Mouse (Mus musculus) liver, embryonic 11.5 days (tissue): ENCODE data around the gene Susd4. TPM values are rescaled to one million over a fixed set of nuclear protein-coding genes. Genes with fewer than 3 reads are reported as not detected.

Experiments
- ATAC-seq: fragments of 200-750 bp; cut with Nextera tagmentation; replicated peaks from 2 replicates; pipeline ENCODE4 v1.8.0; 2017; ENCODE audit warnings: moderate number of reproducible peaks, mild to moderate bottlenecking, moderate TSS enrichment, moderate library complexity; ENCODE audit not compliant: low FRiP score
- DNase-seq: peaks from one replicate; pipeline ENCODE4 v3.0.0-alpha.2; 2017; ENCODE audit warnings: low spot score
- H3K27ac ChIP-seq: fragments of 300-500 bp; sonication (generic); 2 replicates; pipeline ENCODE4 v1.5.1; 2014; ENCODE audit warnings: mild to moderate bottlenecking, low read depth, low read length, control low read depth
- H3K27me3 ChIP-seq: fragments of 300-500 bp; sonication (generic); replicated peaks from 2 replicates; pipeline ENCODE4 v1.6.1; 2014; ENCODE audit warnings: low read length, mixed read lengths; ENCODE audit not compliant: control insufficient read depth, insufficient read depth
- H3K36me3 ChIP-seq: fragments of 300-500 bp; sonication (generic); 2 replicates; pipeline ENCODE4 v1.6.1; 2014; ENCODE audit warnings: mild to moderate bottlenecking, low read length, moderate library complexity, mixed read lengths; ENCODE audit not compliant: control insufficient read depth, insufficient read depth
- H3K4me1 ChIP-seq: fragments of 300-500 bp; sonication (generic); replicated peaks from 2 replicates; pipeline ENCODE4 v1.6.1; 2014; ENCODE audit warnings: low read length, mixed read lengths; ENCODE audit not compliant: control insufficient read depth, insufficient read depth
- H3K4me2 ChIP-seq: fragments of 300-500 bp; sonication (generic); 2 replicates; pipeline ENCODE4 v1.6.1; 2014; ENCODE audit warnings: mild to moderate bottlenecking, control low read depth, moderate library complexity
- H3K4me3 ChIP-seq: fragments of 300-500 bp; sonication (generic); 2 replicates; pipeline ENCODE4 v1.5.1; 2014; ENCODE audit warnings: low read depth, low read length, control low read depth
- H3K9ac ChIP-seq: fragments of 300-500 bp; sonication (generic); 2 replicates; pipeline ENCODE4 v1.6.1; 2014; ENCODE audit warnings: low read depth, low read length, control low read depth
- H3K9me3 ChIP-seq: fragments of 300-500 bp; sonication (generic); 2 replicates; pipeline ENCODE4 v1.6.1; 2016; ENCODE audit warnings: low read length, inconsistent platforms, mixed read lengths; ENCODE audit not compliant: control insufficient read depth
- WGBS: fragments of 180-500 bp; shearing (Covaris S2); extraction: QIAGEN DNeasy Blood & Tissue Kit; methylation state at CpG from one replicate; pipeline ENCODE4 v1.1.7; 2014; 5-methylcytosine and 5-hydroxymethylcytosine counted together
- polyA plus RNA-seq: library from polyadenylated mRNA; unstranded; fragments of >200 nt; fragmentation: Nextera tagmentation; extraction: Ambion mirVana; gene quantifications from 2 replicates; pipeline ENCODE4 v1.2.1, GENCODE M21; 2014

The Susd4 gene
- polyA plus RNA-seq, 1 experiment from 2014 or later = 4.6 TPM

- Histone ChIP-seq H3K9ac (no peak overlapping the region), H3K27me3 (no peaks in the 10 kb centered on the region), H3K4me2 (no peak overlapping the region), H3K4me3 (no peak overlapping the region), H3K9me3 (no peaks in the 10 kb centered on the region), H3K4me1 (no peaks in the 10 kb centered on the region), H3K36me3 (no peaks in the 10 kb centered on the region), H3K27ac (no peak overlapping the region)
- no peak for DNase-seq
- ATAC-seq = no peak
- 81% methylated on average over 9 of the region's 9 CpGs for WGBS
These were observed 31.0 kb downstream of the Susd4 start for GRCm38 (mm10) chr1:182794628-182795027.

GRCm38 (mm10) chr1:182797048-182797447, 33.4 kb downstream of the Susd4 start:
- H3K36me3 ChIP-seq = no peaks in the 10 kb centered on the region
- WGBS = 74% methylated on average over 14 of the region's 14 CpGs
- no peaks in the 10 kb centered on the region for H3K4me1 ChIP-seq
- H3K9ac ChIP-seq = no peak overlapping the region
- H3K27ac ChIP-seq = no peak overlapping the region
- DNase-seq (no peak), ATAC-seq (no peak)
- no peak overlapping the region for H3K4me2 ChIP-seq
- H3K4me3 ChIP-seq = no peak overlapping the region
- H3K9me3 ChIP-seq = no peaks in the 10 kb centered on the region
- H3K27me3 ChIP-seq = no peaks in the 10 kb centered on the region

GRCm38 (mm10) chr1:182801590-182801989, 37.9 kb downstream of the Susd4 start:
- Histone ChIP-seq H3K36me3 (no peaks in the 10 kb centered on the region), H3K27me3 (no peaks in the 10 kb centered on the region), H3K4me2 (no peak overlapping the region), H3K9me3 (no peaks in the 10 kb centered on the region), H3K9ac (no peak overlapping the region), H3K4me1 (no peaks in the 10 kb centered on the region), H3K4me3 (no peak overlapping the region), H3K27ac (no peak overlapping the region)
- ATAC-seq (no peak), DNase-seq (no peak)
- WGBS = 71% methylated on average over 2 of the region's 2 CpGs

- H3K27me3 ChIP-seq = no peaks in the 10 kb centered on the region
- no peak for ATAC-seq
- WGBS = 76% methylated on average over 15 of the region's 15 CpGs
- H3K36me3 ChIP-seq = no peaks in the 10 kb centered on the region
- H3K4me3 ChIP-seq = no peak overlapping the region
- no peaks in the 10 kb centered on the region for H3K9me3 ChIP-seq
- no peak overlapping the region for H3K27ac ChIP-seq
- 0 out of 2 replicates have a peak, but pooled peaks cover 3% of the 10 kb centered on the region for H3K4me1 ChIP-seq
- no peak overlapping the region for H3K9ac ChIP-seq
- no peak for DNase-seq
- H3K4me2 ChIP-seq = no peak overlapping the region
These were observed 39.2 kb downstream of the Susd4 start for GRCm38 (mm10) chr1:182802891-182803290.

- no peak for DNase-seq
- H3K4me3 ChIP-seq = no peak overlapping the region
- ATAC-seq = no peak
- H3K9ac ChIP-seq = no peak overlapping the region
- no peaks in the 10 kb centered on the region for H3K9me3 ChIP-seq
- H3K27ac ChIP-seq = no peak overlapping the region
- no peaks in the 10 kb centered on the region for H3K36me3 ChIP-seq
- H3K4me2 ChIP-seq = no peak overlapping the region
- H3K4me1 ChIP-seq = peaks cover 9% of the 10 kb centered on the region; the same call in 1 of the 2 replicates
- H3K27me3 ChIP-seq = no peaks in the 10 kb centered on the region; the same call in 1 of the 2 replicates
- WGBS = 81% methylated on average over 7 of the region's 7 CpGs
These were observed 50.3 kb downstream of the Susd4 start for GRCm38 (mm10) chr1:182813991-182814390.

GRCm38 (mm10) chr1:182814566-182814965, 50.9 kb downstream of the Susd4 start:
- no peak overlapping the region for H3K9ac ChIP-seq
- no peak overlapping the region for H3K27ac ChIP-seq
- H3K4me2 ChIP-seq = no peak overlapping the region
- no peak overlapping the region for H3K4me3 ChIP-seq
- ATAC-seq (no peak), DNase-seq (no peak)
- WGBS = 82% methylated on average over 6 of the region's 6 CpGs
- no peaks in the 10 kb centered on the region for H3K36me3 ChIP-seq
- H3K4me1 ChIP-seq = peaks cover 12% of the 10 kb centered on the region; the same call in 1 of the 2 replicates
- H3K9me3 ChIP-seq = no peaks in the 10 kb centered on the region
- no peaks in the 10 kb centered on the region; the same call in 1 of the 2 replicates for H3K27me3 ChIP-seq

- no peak overlapping the region for H3K4me3 ChIP-seq
- no peaks in the 10 kb centered on the region; the same call in 1 of the 2 replicates for H3K27me3 ChIP-seq
- H3K36me3 ChIP-seq = no peaks in the 10 kb centered on the region
- H3K9ac ChIP-seq = no peak overlapping the region
- H3K4me2 ChIP-seq = no peak overlapping the region
- no peak overlapping the region for H3K27ac ChIP-seq
- H3K4me1 ChIP-seq = peaks cover 12% of the 10 kb centered on the region; the same call in 1 of the 2 replicates
- ATAC-seq (no peak), DNase-seq (no peak)
- no peaks in the 10 kb centered on the region for H3K9me3 ChIP-seq
- 46% methylated on average over 5 of the region's 5 CpGs for WGBS
These were observed 53.4 kb downstream of the Susd4 start for GRCm38 (mm10) chr1:182817106-182817505.

- no peak overlapping the region for H3K4me2 ChIP-seq
- H3K4me1 ChIP-seq = peaks cover 12% of the 10 kb centered on the region; the same call in 1 of the 2 replicates
- H3K4me3 ChIP-seq = no peak overlapping the region
- no peaks in the 10 kb centered on the region; the same call in 1 of the 2 replicates for H3K27me3 ChIP-seq
- H3K36me3 ChIP-seq = no peaks in the 10 kb centered on the region
- 18% methylated on average over 6 of the region's 6 CpGs for WGBS
- no peaks in the 10 kb centered on the region for H3K9me3 ChIP-seq
- DNase-seq = no peak
- no peak overlapping the region for H3K27ac ChIP-seq
- ATAC-seq = no peak
- H3K9ac ChIP-seq = no peak overlapping the region
These were observed 54.0 kb downstream of the Susd4 start for GRCm38 (mm10) chr1:182817624-182818023.

GRCm38 (mm10) chr1:182818931-182819330, 55.3 kb downstream of the Susd4 start:
- Histone ChIP-seq H3K36me3 (no peaks in the 10 kb centered on the region), H3K27ac (no peak overlapping the region), H3K4me3 (no peak overlapping the region), H3K4me2 (peak overlapping the region; percentile 29), H3K9me3 (no peaks in the 10 kb centered on the region), H3K4me1 (peaks cover 12% of the 10 kb centered on the region; the same call in 1 of the 2 replicates), H3K27me3 (no peaks in the 10 kb centered on the region; the same call in 1 of the 2 replicates), H3K9ac (no peak overlapping the region)
- ATAC-seq (peak; percentile 49), DNase-seq (no peak)
- 20% methylated on average over 10 of the region's 10 CpGs for WGBS
